Mouse (Mus musculus): ENCODE data around the gene Necab3.
A peak's percentile ranks its signal among the peaks of the same experiment; 100 is the strongest.

Necab3 gene

GRCm38 (mm10) chr2:154558264-154559039 lies at the start of gene Necab3:
Gene Necab3, minus strand, starts transcription at chr2:154558890.
- DNase-seq (ENCODE audit: low spot score), result no peak

- no peak for DNase-seq (ENCODE audit: low spot score)
Observed at GRCm38 (mm10) chr2:154606965-154607364, 48.3 kb upstream of the Necab3 start.

- no peak for DNase-seq (ENCODE audit: low spot score)
Observed at GRCm38 (mm10) chr2:154604156-154604555, 45.5 kb upstream of the Necab3 start.

- DNase-seq (ENCODE audit: low spot score), result peak; percentile 100
Observed at GRCm38 (mm10) chr2:154603638-154604153, 45.0 kb upstream of the Necab3 start, which contains the start of gene Pxmp4. Gene Pxmp4, minus strand, starts transcription at chr2:154603708.

- no peak for DNase-seq (ENCODE audit: low spot score)
Observed at GRCm38 (mm10) chr2:154603007-154603637, 44.4 kb upstream of the Necab3 start.

- no peak for DNase-seq (ENCODE audit: low spot score)
Observed at GRCm38 (mm10) chr2:154601324-154601723, 42.6 kb upstream of the Necab3 start.

- no peak for DNase-seq (ENCODE audit: low spot score)
Observed at GRCm38 (mm10) chr2:154600586-154600985, 41.9 kb upstream of the Necab3 start.

GRCm38 (mm10) chr2:154597399-154597798 lies 38.7 kb upstream of the Necab3 start:
- DNase-seq (ENCODE audit: low spot score), result no peak

- DNase-seq (ENCODE audit: low spot score), result no peak
Observed at GRCm38 (mm10) chr2:154595775-154596174, 37.1 kb upstream of the Necab3 start.

GRCm38 (mm10) chr2:154593025-154593424 lies 34.3 kb upstream of the Necab3 start:
- DNase-seq (ENCODE audit: low spot score), result no peak

- no peak for DNase-seq (ENCODE audit: low spot score)
Observed at GRCm38 (mm10) chr2:154591239-154591638, 32.5 kb upstream of the Necab3 start.

GRCm38 (mm10) chr2:154589051-154589450 lies 30.4 kb upstream of the Necab3 start:
- no peak for DNase-seq (ENCODE audit: low spot score)

- no peak for DNase-seq (ENCODE audit: low spot score)
Observed at GRCm38 (mm10) chr2:154586405-154586804, 27.7 kb upstream of the Necab3 start.

- DNase-seq (ENCODE audit: low spot score), result no peak
Observed at GRCm38 (mm10) chr2:154584931-154585601, 26.4 kb upstream of the Necab3 start.

GRCm38 (mm10) chr2:154583906-154584872 lies 25.5 kb upstream of the Necab3 start:
- DNase-seq (ENCODE audit: low spot score), result peak; percentile 83

GRCm38 (mm10) chr2:154581421-154581820 lies 22.7 kb upstream of the Necab3 start:
- DNase-seq (ENCODE audit: low spot score), result no peak

- DNase-seq (ENCODE audit: low spot score), result no peak
Observed at GRCm38 (mm10) chr2:154580586-154580985, 21.9 kb upstream of the Necab3 start.

GRCm38 (mm10) chr2:154577744-154578067 lies 19.0 kb upstream of the Necab3 start:
- DNase-seq (ENCODE audit: low spot score), result no peak

GRCm38 (mm10) chr2:154576876-154577743 lies 18.4 kb upstream of the Necab3 start:
- no peak for DNase-seq (ENCODE audit: low spot score)

- no peak for DNase-seq (ENCODE audit: low spot score)
Observed at GRCm38 (mm10) chr2:154574271-154574670, 15.6 kb upstream of the Necab3 start.

- DNase-seq (ENCODE audit: low spot score), result no peak
Observed at GRCm38 (mm10) chr2:154572996-154573395, 14.3 kb upstream of the Necab3 start.

Measured in layer of hippocampus, adult 9-10 months (tissue).